Mouse (Mus musculus) heart, adult 8-10 months (tissue): ENCODE data around the gene Prss12. TPM values are rescaled to one million over a fixed set of nuclear protein-coding genes. Genes with fewer than 3 reads are reported as not detected.

Experiments used
- DNase-seq: peaks from one replicate; pipeline ENCODE4 v3.0.0; 2022; ENCODE audit warnings: low spot score
- total RNA-seq, 4 experiments: library from RNA; stranded (reverse); gene quantifications; 2 replicates each; pipeline ENCODE4 v1.2.4; 2022

Gene Prss12
- under 1 TPM; 0.33 to 0.95 (median 0.64) TPM for total RNA-seq

GRCm38 (mm10) chr3:123446708-123447537 lies at the start of gene Prss12:
TSS of gene Prss12 (plus strand) at chr3:123446913.
- DNase-seq, result no peak

- no peak for DNase-seq
These were observed 48.9 kb upstream of the Prss12 start for GRCm38 (mm10) chr3:123397562-123398481.

GRCm38 (mm10) chr3:123404945-123405344 lies 41.8 kb upstream of the Prss12 start:
- DNase-seq, result no peak

GRCm38 (mm10) chr3:123411821-123412578 lies 34.7 kb upstream of the Prss12 start:
- no peak for DNase-seq

- no peak for DNase-seq
These were observed 33.5 kb upstream of the Prss12 start for GRCm38 (mm10) chr3:123413173-123413572.

- DNase-seq, result no peak
These were observed 21.1 kb upstream of the Prss12 start for GRCm38 (mm10) chr3:123425647-123426046.

GRCm38 (mm10) chr3:123428005-123428404 lies 18.7 kb upstream of the Prss12 start:
- DNase-seq, result no peak

- no peak for DNase-seq
These were observed 16.9 kb upstream of the Prss12 start for GRCm38 (mm10) chr3:123429597-123430458.

GRCm38 (mm10) chr3:123431951-123432674 lies 14.6 kb upstream of the Prss12 start:
- DNase-seq, result no peak

- no peak for DNase-seq
These were observed 13.4 kb upstream of the Prss12 start for GRCm38 (mm10) chr3:123433362-123433761.

GRCm38 (mm10) chr3:123437608-123438007 lies 9.1 kb upstream of the Prss12 start:
- no peak for DNase-seq

- DNase-seq, result no peak
These were observed 6.2 kb upstream of the Prss12 start for GRCm38 (mm10) chr3:123440490-123440889.

- no peak for DNase-seq
These were observed 2.2 kb upstream of the Prss12 start for GRCm38 (mm10) chr3:123444466-123444865.

GRCm38 (mm10) chr3:123447538-123448059 lies 886 bp downstream of the Prss12 start:
- no peak for DNase-seq

- no peak for DNase-seq
These were observed 1.4 kb downstream of the Prss12 start for GRCm38 (mm10) chr3:123448096-123448495.

- no peak for DNase-seq
These were observed 3.4 kb downstream of the Prss12 start for GRCm38 (mm10) chr3:123450107-123450506.

GRCm38 (mm10) chr3:123452904-123453303 lies 6.2 kb downstream of the Prss12 start:
- DNase-seq, result no peak

GRCm38 (mm10) chr3:123459492-123459891 lies 12.8 kb downstream of the Prss12 start:
- no peak for DNase-seq

- DNase-seq, result no peak
These were observed 13.7 kb downstream of the Prss12 start for GRCm38 (mm10) chr3:123460436-123460835.

GRCm38 (mm10) chr3:123462264-123462663 lies 15.6 kb downstream of the Prss12 start:
- no peak for DNase-seq
